Mouse (Mus musculus): ENCODE measurements around the gene Nat8f1. TPM values are rescaled to one million over a fixed set of nuclear protein-coding genes. Genes with fewer than 3 reads are reported as not detected.
"Not testable (repeated sequence)": the region's sequence is repeated elsewhere in the genome, so short reads cannot be mapped to it uniquely, and the experiment has no call there.

Gene Nat8f1
- polyA plus RNA-seq (2015; fragmentation: Nextera tagmentation; extraction: Ambion mirVana): 11.8 and 15.2 TPM in 2 replicates

GRCm38 (mm10) chr6:85915539-85916513 lies at the start of gene Nat8f1:
Nat8f1 (minus strand) TSS chr6:85915687.
- Histone ChIP-seq H3K9ac (peak within 1 kb of the TSS; percentile 68), H3K4me3 (replicated peaks) (peak within 1 kb of the TSS; percentile 71), H3K27ac (replicated peaks) (peak within 1 kb of the TSS; percentile 89), H3K4me2 (peak within 1 kb of the TSS; percentile 79), H3K4me1 (replicated peaks) (peaks cover 32% of the 10 kb centered on the region)
- H3K9me3 ChIP-seq (replicated peaks); H3K36me3 ChIP-seq (replicated peaks); H3K27me3 ChIP-seq: not testable (repeated sequence)
- peak; percentile 97 for ATAC-seq (ENCODE audit: insufficient read depth)
- WGBS (ENCODE audit: insufficient replicate concordance): under 1% methylated on average over 61 of the region's 61 CpGs

DNA sequence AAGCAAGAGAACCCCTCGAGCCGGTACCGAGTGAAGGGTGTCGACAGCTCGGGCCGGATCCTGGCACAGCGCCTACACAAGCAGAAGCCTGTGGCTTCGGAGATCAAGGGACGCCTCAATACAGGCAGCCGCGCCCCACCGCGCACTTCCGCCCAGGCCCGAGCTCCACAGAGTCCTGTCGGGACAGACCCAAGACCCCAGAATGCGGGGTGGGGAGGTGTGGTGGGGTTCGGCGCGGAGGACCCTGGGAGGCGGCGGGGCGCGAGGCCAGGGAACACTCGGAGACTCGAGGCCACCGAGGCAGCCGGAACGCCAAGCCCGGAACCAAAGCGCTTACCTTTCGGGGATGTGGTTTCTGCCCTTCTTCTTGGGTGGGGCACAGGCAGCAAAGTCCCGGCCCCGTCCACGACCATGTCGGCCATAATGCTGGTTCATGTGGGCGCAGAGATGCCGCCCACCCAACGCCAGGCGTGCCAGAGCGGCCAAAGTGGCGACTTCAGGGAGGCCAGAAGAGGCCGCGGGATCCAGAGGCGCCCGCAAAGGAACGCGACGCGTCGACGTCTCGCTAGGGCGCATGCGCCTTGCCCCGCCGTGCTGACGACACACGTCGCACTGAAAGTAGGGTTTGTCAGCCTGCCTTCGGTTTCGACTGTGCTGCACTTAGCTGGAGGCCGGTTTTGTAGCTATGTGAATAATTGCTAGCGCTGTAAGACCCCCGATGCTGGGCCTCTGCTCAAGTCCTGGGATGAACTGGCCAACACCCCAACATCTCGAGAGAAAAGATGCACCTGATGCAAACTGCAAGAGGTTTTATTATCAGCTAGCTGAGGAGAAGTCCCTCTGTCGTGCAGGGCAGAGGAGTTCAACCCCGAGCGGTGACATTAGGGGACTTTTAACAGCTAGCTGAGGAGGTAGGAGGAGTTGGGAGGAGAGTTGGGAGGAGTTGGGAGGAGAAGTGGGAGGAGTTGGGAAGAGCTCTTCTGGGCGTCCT lies 45.9 kb upstream of the Nat8f1 start, which contains the start of gene Dusp11:
Dusp11 (minus strand) TSS at position 567 of the 991 bp plus-strand sequence.
- under 1% methylated on average over 70 of the region's 70 CpGs for WGBS (ENCODE audit: insufficient replicate concordance)
- H3K27ac ChIP-seq (replicated peaks): peak within 1 kb of the TSS; percentile 99
- peak; percentile 95 for ATAC-seq (ENCODE audit: insufficient read depth)

DNA sequence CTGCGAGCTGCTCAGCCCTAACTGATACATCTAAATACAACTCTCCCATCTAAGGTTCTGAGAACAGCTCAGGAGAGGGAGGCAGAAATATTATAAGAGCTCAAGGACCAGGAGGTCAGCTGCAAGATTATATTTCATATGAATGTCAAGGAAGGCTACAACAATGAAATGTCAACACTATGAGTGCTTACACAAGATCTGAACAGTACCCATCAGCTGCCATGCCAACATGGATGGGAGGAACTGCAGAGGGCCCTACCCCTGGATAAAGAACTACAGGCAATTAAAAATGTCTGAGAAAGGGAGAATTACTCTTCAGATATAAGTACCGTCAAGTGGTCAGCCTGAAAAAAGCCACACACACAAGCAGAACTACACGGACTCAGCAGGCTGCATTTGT lies 42.1 kb upstream of the Nat8f1 start:
- Histone ChIP-seq H3K4me1 (replicated peaks) (peaks cover 13% of the 10 kb centered on the region), H3K27me3 (no peaks in the 10 kb centered on the region), H3K4me2 (no peak overlapping the region), H3K9me3 (replicated peaks) (no peaks in the 10 kb centered on the region), H3K4me3 (replicated peaks) (no peak overlapping the region), H3K36me3 (replicated peaks) (peaks cover 61% of the 10 kb centered on the region), H3K9ac (no peak overlapping the region), H3K27ac (replicated peaks) (no peak overlapping the region)
- WGBS (ENCODE audit: insufficient replicate concordance): 83% methylated on average over 3 of the region's 3 CpGs
- ATAC-seq (ENCODE audit: insufficient read depth): no peak

More for the DNA sequence above, 45.9 kb upstream of the Nat8f1 start, which contains the start of gene Dusp11:
- Histone ChIP-seq H3K9ac (peak within 1 kb of the TSS; percentile 91), H3K4me1 (replicated peaks) (peaks cover 18% of the 10 kb centered on the region), H3K9me3 (replicated peaks) (no peaks in the 10 kb centered on the region), H3K27me3 (no peaks in the 10 kb centered on the region), H3K36me3 (replicated peaks) (peaks cover 27% of the 10 kb centered on the region), H3K4me3 (replicated peaks) (peak within 1 kb of the TSS; percentile 86), H3K4me2 (peak within 1 kb of the TSS; percentile 82)

- Histone ChIP-seq H3K4me1 (replicated peaks) (no peaks in the 10 kb centered on the region), H3K9me3 (replicated peaks) (no peaks in the 10 kb centered on the region), H3K27ac (replicated peaks) (no peak overlapping the region), H3K4me3 (replicated peaks) (no peak overlapping the region), H3K4me2 (no peak overlapping the region), H3K36me3 (replicated peaks) (peaks cover 94% of the 10 kb centered on the region), H3K9ac (no peak overlapping the region), H3K27me3 (no peaks in the 10 kb centered on the region)
- WGBS (ENCODE audit: insufficient replicate concordance): 83% methylated on average over 6 of the region's 6 CpGs
- ATAC-seq (ENCODE audit: insufficient read depth): no peak
Observed at GRCm38 (mm10) chr6:85948549-85948948, 33.1 kb upstream of the Nat8f1 start.

DNA sequence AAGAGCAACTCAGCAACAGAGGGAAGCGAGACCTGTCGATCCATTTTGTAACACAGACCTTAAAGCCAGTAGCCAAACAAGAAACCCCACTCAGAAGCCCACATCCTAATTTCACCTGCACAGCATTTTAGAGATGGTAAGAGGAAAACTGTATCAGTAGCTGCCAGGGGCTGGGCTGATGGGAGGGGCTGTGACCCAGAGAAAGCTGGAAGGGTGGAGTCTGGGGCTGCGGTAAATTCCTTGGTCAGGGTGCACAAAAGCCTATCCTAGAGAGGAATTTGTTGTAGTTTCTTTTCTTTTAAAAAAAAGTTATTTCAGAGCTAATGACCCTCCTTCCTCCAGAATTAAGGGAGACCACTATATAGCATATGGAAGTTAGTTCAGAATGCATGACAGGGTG lies 27.0 kb upstream of the Nat8f1 start:
- Histone ChIP-seq H3K36me3 (replicated peaks) (peaks cover 49% of the 10 kb centered on the region), H3K4me1 (replicated peaks) (peaks cover 9% of the 10 kb centered on the region), H3K9me3 (replicated peaks) (no peaks in the 10 kb centered on the region), H3K9ac (no peak overlapping the region), H3K27me3 (no peaks in the 10 kb centered on the region), H3K27ac (replicated peaks) (no peak overlapping the region), H3K4me2 (no peak overlapping the region), H3K4me3 (replicated peaks) (no peak overlapping the region)
- 73% methylated on average over 3 of the region's 3 CpGs for WGBS (ENCODE audit: insufficient replicate concordance)
- no peak; the same call in 1 of the 2 replicates for ATAC-seq (ENCODE audit: insufficient read depth)

DNA sequence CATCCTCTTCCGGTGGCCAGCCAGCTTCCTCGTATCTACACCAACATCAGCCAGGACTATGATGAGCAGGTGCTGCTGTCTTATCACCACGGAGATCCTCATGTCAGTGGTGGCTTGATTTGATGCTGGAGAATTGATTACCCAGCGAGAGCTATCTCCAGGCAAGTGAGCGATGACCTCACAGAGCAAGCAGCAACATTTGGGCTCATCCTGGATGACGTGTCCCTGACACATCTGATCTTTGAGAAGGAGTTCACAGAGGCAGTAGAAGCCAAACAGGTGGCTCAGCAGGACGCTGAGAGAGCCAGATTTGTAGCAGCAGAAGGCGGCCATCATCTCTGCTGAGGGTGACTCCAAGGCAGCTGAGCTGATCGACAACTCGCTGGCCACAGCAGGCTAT lies 23.2 kb upstream of the Nat8f1 start:
- H3K36me3 ChIP-seq (replicated peaks): peaks cover 14% of the 10 kb centered on the region
- H3K9me3 ChIP-seq (replicated peaks): no peaks in the 10 kb centered on the region
- no peaks in the 10 kb centered on the region for H3K27me3 ChIP-seq
- WGBS (ENCODE audit: insufficient replicate concordance): 67% methylated on average over 10 of the region's 10 CpGs
- ATAC-seq (ENCODE audit: insufficient read depth): no peak
- H3K4me3 ChIP-seq (replicated peaks): no peak overlapping the region
- no peak overlapping the region for H3K4me2 ChIP-seq
- H3K9ac ChIP-seq: no peak overlapping the region
- no peak overlapping the region for H3K27ac ChIP-seq (replicated peaks)
- H3K4me1 ChIP-seq (replicated peaks): peaks cover 20% of the 10 kb centered on the region

DNA sequence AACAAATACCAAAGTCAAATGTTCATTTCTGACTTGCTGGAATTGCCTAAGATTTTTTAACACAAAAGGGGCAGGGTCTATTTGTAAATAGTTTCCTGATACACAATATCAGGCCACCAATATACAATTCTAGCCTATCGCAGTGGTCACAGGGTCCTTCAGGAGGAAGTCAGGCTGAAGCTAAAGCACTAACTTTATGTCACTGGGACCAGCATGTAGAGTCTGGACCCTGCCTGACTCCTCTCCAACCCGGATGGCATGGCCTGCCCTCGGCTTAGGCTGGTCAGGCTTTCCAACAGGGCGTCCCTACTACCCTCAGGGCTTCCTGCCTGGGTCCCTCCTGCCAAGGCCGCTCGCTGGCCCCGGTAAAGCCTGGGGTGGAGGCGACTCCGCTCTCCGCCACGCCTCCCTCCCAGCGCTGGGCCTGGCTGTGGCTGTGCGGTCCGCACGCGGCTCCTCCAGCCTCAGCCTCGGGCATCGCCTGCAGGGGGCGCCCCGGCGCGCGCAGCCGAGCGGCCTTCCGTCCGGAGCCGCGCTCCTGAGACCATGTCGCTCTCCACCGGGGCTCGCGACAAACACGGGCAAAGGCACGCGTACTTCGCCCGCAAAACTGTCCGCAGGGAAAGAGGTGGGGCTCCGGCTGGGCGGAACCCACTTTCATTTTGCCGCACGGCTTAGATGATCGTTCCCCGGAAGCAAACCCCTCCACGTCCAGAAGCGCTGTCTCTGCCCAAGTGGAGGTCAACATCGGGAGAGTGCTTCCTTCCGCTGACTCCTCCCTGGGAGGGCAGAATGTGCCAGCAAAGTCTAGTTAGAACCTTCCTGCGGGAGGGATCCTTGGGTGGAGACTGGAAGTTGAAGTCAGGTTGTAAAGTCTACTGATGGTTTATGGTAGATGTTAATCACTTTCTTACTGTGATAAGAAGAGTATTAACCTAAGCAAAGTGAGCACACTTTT lies 21.3 kb upstream of the Nat8f1 start:
- Histone ChIP-seq H3K4me3 (replicated peaks) (peak overlapping the region; percentile 68), H3K4me1 (replicated peaks) (peaks cover 16% of the 10 kb centered on the region), H3K9ac (peak overlapping the region; percentile 65), H3K27ac (replicated peaks) (peak overlapping the region; percentile 77), H3K4me2 (peak overlapping the region; percentile 78)
- not testable (repeated sequence) for H3K9me3 ChIP-seq (replicated peaks); H3K27me3 ChIP-seq; H3K36me3 ChIP-seq (replicated peaks)
- under 1% methylated on average over 50 of the region's 50 CpGs for WGBS (ENCODE audit: insufficient replicate concordance)
- peak; percentile 94 for ATAC-seq (ENCODE audit: insufficient read depth)

DNA sequence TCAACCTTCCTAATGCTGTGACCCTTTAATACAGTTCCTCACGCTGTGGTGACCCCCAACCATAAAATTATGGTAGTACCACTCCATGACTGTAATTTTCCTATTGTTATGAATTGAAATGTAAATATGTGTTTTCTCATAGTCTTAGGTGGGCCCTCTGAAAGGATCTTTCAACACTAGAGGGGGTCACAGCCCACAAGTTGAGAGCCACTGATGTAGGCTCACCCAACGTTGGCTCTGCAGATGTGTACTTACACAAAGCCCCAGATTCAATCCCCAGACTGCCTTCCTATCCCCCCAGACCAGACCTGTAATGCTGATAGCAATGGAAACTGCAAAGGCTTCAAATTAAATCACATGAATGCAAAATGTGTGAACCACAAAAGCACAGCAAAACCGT lies 20.2 kb upstream of the Nat8f1 start:
- ATAC-seq (ENCODE audit: insufficient read depth): no peak
- peaks cover 1% of the 10 kb centered on the region; the same call in 1 of the 2 replicates for H3K36me3 ChIP-seq (replicated peaks)
- no peak overlapping the region for H3K27ac ChIP-seq (replicated peaks)
- H3K4me1 ChIP-seq (replicated peaks): peaks cover 16% of the 10 kb centered on the region
- no peaks in the 10 kb centered on the region for H3K9me3 ChIP-seq (replicated peaks)
- 60% methylated on average over 3 of the region's 3 CpGs for WGBS (ENCODE audit: insufficient replicate concordance)
- no peaks in the 10 kb centered on the region for H3K27me3 ChIP-seq
- no peak overlapping the region for H3K9ac ChIP-seq
- H3K4me3 ChIP-seq (replicated peaks): no peak overlapping the region
- H3K4me2 ChIP-seq: no peak overlapping the region

- no peaks in the 10 kb centered on the region for H3K9me3 ChIP-seq (replicated peaks)
- 59% methylated on average over 8 of the region's 8 CpGs for WGBS (ENCODE audit: insufficient replicate concordance)
Observed at GRCm38 (mm10) chr6:85934047-85934446, 18.6 kb upstream of the Nat8f1 start.

DNA sequence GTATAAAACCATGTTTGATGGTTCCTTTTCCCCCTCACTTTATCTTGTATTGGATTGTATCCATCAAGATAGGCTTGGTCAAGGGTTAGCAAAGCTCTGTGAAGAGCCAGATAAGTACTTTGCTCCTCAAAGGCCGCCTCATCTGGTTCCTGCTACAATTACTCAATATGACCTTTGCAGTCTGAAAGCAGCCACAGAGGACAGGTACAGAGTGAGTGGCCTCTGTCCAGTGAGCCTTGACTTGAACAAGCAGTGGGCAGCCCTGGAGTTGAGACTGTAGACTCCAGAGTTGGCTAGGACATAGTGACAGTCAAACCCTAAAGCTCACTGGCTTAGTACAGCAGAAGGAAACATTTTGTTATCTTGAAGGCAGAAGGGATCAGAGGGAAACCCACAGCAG lies 13.8 kb upstream of the Nat8f1 start:
- no peaks in the 10 kb centered on the region for H3K27me3 ChIP-seq
- 51% methylated on average over 1 of the region's 1 CpGs for WGBS (ENCODE audit: insufficient replicate concordance)
- H3K27ac ChIP-seq (replicated peaks): peak overlapping the region; percentile 64
- H3K4me1 ChIP-seq (replicated peaks): peaks cover 5% of the 10 kb centered on the region; the same call in 1 of the 2 replicates
- no peak overlapping the region for H3K4me2 ChIP-seq
- H3K4me3 ChIP-seq (replicated peaks): no peak overlapping the region
- no peaks in the 10 kb centered on the region for H3K9me3 ChIP-seq (replicated peaks)
- H3K9ac ChIP-seq: no peak overlapping the region
- peak; percentile 71 for ATAC-seq (ENCODE audit: insufficient read depth)
- H3K36me3 ChIP-seq (replicated peaks): peaks cover 46% of the 10 kb centered on the region

More at GRCm38 (mm10) chr6:85934047-85934446, 18.6 kb upstream of the Nat8f1 start:
- Histone ChIP-seq H3K27me3 (no peaks in the 10 kb centered on the region), H3K4me3 (replicated peaks) (no peak overlapping the region), H3K36me3 (replicated peaks) (peaks cover 12% of the 10 kb centered on the region), H3K4me2 (no peak overlapping the region), H3K4me1 (replicated peaks) (peaks cover 16% of the 10 kb centered on the region), H3K9ac (no peak overlapping the region), H3K27ac (replicated peaks) (no peak overlapping the region)
- ATAC-seq (ENCODE audit: insufficient read depth): no peak

Data from liver, embryonic 15.5 days (tissue).